Mouse (Mus musculus) embryo, embryonic 10 days (tissue): ENCODE data around the gene Padi1.

Source experiments
- DNase-seq: peaks from one replicate; pipeline ENCODE4 v3.0.0-alpha.2; 2015; ENCODE audit warnings: low spot score

The Padi1 gene

DNA sequence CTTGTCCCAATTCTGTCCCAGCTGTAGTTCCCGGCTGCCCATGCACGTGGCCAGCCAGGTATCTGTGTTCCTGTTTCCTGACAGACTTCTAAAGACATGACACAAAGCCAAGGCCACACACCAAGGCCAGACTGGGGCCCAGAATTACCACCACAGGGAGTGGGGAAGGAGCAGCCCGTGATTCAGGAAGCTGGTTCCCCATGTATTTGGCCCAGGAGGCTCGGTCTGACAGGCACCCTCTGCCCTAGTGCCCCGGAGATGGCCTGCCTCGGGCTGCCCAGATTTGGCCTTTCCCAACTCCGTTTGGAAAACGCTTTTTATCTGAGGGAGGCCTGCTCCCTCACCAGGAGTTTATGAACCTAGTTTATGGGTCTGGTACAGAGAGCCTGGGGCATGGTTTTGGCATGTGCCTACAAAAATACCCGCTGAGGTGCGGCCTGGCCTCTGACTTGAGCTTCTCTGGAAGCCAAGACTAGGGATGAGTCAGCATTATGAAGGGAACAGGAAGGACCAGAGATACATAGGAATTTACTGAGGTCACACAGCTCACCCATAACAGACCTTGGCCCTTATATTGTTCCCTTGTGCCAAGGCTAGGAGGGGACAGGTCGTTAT lies 16.6 kb upstream of the Padi1 start:
- DNase-seq = no peak

DNA sequence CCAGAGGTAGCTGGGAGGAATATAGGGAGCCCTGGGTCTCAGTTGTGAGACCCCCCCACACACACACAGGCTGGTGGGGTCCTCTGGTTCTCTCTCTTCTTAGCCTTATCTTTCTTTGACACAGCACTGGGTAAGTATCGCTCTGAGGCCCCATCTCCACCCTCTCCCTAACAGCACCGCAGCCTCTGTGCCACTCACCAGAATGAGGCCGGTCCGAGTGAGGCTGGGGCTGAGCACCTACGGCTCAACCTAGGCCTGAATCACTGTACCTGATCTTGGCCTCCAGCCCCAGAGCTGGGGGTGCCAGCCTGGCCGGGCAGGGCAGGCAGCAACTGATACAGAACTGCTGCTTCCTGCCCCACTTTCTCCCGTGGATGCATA lies 15.2 kb upstream of the Padi1 start:
- no peak for DNase-seq

- no peak for DNase-seq
Measured at GRCm38 (mm10) chr4:140860125-140860766, 14.7 kb upstream of the Padi1 start.

DNA sequence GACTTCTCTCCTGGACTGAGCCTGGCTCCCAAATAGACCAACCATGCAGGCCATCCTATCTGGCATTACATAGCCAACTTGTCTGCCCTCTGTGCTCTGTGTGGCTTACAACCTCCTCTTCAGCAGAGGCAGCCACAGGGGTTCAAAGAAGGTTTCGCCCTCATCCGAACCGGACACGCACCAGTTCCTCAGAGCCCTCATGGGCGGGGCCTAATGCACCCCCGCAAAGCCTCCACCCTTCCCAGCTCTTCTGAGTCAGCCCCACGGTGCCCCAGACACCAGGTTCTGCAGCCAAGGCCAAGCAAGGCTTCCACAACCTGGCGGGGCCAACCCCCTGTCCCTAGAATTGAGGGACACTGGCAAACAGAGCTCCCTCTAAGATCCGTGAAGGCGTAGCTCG lies 13.7 kb upstream of the Padi1 start:
- DNase-seq = no peak

- DNase-seq = no peak
Measured at GRCm38 (mm10) chr4:140857813-140858212, 12.2 kb upstream of the Padi1 start.

DNA sequence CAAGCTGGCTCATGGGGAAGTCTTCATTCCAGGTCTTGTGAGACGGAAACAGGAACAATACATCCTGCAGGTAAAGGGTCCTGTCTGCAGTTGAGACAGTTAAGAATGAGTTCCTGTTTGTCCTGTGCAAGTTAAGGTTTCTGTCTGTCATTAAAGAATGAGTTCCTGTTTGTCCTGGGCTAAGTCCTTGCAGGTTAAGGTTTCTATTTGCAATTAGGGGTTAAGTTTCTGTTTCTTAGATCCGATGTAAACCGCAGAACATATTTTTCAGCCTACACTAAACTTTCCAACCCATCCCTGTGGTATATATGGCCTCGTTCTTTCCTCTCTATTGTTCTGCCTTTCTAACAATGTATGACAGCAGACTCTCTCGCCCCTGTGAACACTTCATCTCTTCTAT lies 11.5 kb upstream of the Padi1 start:
- DNase-seq = no peak

DNA sequence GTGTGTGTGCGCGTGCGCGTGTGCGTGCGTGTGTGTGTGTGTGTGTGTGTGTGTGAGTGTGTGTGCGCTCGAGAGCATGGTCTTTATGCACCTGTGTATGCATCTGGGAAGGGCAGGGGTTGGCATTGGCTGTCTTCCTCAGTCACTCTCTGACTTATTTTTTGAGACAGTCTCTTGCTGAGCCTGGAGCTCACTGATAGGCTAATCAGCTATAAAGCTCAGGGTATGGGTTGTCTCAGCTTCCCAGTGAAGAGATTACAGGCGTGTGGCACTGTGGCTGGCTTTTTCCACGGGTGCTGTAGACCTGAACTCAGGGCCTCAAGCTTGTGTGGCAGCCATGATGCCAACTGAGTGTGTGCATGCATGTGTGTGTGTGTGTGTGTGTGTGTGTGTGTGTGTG lies 9.6 kb upstream of the Padi1 start:
- DNase-seq = no peak

- no peak for DNase-seq
Measured at GRCm38 (mm10) chr4:140854455-140854864, 8.9 kb upstream of the Padi1 start.

- DNase-seq = no peak
Measured at GRCm38 (mm10) chr4:140853626-140854025, 8.0 kb upstream of the Padi1 start.

GRCm38 (mm10) chr4:140849310-140849709 lies 3.7 kb upstream of the Padi1 start:
- peak; percentile 14 for DNase-seq

DNA sequence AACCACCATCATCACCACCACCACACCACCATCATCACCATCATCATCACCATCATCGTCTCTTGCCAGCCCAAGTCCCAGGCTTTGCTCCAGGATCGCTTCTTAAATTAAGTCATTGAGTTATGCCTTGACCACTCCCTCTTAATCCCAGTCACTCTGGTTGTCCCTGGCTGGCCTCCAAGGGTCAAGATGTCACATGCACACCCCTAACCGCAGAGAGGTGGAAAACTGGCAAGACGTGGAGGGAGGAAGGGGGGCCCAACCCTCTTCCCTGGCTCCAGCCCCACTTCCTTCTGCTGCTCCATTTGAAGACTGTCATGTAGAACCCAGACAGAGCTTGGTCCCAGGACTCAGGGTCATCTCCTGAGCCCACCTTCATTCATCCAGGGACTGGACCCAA lies 587 bp downstream of the Padi1 start:
- no peak for DNase-seq

DNA sequence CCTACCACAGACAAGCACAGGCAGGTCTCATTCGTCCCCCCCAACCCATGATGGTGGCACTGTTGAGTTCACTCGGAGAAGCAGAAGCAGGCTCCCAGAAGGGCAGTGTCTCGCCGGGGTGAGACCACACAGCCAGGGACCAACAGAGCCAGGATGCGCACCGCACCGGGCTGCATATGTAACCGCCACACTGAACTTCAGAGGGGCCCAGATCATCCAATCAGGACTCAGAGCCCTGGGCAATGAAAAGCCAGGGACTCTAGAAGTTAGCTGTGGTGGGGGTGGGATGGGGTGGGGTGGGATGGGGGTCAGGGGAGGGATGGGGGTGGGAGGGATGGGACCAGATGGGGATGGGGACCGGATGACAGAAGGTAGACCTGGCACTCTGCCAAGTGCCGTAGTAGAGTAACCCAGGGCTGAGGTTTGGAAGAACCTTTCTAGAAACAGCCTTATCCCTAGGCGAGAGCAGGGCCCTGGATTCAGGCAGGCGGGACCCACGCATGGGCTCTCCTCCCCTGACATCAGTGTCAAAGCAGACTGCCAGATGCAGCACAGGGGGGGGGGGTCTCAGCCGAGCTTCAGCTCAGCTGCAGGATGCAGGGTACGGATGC lies 1.8 kb downstream of the Padi1 start:
- DNase-seq = no peak

- DNase-seq = no peak
Measured at GRCm38 (mm10) chr4:140842909-140843308, 2.7 kb downstream of the Padi1 start.

DNA sequence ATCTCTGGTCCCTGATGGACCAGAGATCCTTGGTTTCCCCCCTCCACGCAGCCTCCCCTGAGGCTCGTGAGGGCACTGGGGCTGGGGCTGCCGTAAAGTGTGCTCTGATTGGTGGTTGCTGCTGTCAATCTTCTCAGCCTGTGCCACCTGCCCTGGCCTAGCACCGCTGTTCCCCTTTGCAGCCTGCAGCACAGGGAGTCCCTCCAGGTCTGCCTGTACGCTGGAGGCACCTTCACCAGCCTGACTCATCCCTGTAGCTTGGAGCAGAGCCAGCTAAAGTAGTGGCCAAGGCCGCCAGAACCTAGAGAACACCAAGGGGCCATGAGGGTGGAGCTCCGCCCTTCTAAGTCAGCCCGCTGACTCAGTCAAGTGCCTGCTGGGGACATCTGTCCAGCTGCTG lies 7.7 kb downstream of the Padi1 start:
- DNase-seq = peak; percentile 68

DNA sequence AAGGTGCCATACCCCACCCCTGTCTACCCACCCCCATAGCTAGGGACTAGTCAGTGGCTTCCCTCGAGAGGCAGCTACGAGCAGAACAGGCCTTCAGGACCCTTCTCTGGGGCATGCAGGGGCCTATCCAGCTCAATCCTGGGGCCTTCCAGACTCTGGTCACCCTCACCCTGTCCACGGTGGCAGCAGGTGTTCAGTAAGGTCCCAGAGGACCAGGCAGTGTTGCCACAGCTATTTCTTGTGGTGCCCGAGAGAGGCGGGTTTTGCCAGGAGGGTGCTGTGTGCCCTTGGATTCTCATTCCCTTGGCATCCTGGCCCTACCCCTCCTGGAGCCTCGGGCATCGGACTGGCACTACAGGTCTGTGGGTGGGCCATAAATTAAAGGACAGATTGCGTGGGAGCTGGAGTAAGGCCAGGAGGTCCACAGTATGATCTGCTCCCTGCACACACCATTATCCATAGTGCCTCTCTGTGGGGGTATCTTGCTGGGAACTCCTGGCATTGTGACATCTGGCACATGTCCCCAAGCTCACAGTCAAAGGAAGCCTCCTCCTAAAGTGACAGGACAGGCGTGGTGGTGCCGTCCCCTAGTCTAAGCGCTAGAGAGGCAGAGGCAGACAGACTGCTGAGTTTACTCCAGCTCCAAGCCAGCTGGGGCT lies 9.2 kb downstream of the Padi1 start:
- DNase-seq = no peak

- DNase-seq = peak; percentile 58
Measured at GRCm38 (mm10) chr4:140835682-140836081, 9.9 kb downstream of the Padi1 start.

GRCm38 (mm10) chr4:140834327-140834934 lies 11.1 kb downstream of the Padi1 start:
- DNase-seq = no peak

GRCm38 (mm10) chr4:140832821-140833220 lies 12.8 kb downstream of the Padi1 start:
- no peak for DNase-seq

DNA sequence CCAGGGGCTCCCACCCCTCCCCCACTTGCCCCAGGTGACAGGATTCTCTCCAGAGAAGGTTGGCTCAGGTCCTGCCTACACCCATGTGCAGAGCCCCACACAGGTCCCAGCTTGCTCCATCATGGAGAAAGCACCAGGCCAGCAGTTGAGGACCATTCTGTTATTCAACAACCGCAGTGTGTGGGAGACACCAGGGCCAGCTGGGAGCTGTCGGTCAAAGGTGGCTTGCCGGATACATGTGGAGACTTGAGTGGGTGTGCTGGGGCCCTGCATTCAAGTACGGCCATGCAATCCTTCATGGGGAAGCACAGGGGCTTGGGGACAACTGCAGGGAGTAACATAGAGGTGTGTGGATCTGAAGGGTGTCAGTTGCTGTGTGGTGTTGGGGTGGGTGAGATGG lies 13.8 kb downstream of the Padi1 start:
- DNase-seq = no peak

DNA sequence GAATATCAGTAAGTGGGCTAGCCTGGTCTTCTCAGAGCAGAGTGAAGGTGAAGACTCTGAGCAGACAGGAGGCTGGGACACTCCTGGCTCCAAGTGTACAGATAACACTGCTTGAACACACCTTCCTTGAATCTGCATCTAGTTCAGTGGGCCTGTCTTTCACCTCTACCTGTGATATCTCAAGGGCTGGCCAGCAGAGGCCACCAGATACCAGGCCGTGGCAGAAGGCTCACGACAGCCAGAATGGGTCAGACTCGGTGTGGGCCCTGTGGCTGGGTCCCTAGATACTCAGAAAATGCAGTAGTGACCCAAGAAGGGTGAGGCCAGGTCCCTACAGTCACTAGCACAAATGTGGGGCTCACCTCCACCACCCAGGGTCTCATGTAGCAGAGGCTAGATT lies 18.3 kb downstream of the Padi1 start:
- no peak for DNase-seq

DNA sequence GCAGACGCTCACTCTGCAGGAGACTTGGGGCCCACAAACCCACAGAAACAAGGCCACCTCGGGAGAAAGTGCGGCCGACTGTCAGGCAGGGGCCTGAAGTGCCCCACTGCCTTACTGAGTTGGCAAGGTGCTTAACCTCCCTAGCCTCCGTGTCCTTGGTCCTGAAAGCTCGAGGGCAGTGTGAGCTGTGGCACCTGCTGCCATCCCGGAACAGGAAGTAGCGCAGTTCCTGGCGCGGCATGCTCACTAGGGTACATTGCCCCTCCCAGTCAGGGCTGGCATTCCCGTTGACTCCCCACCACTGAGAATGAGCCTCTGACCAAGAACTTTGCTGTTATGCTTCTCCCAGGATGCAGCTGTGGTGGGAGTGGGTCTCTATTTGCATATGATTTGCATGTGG lies 19.6 kb downstream of the Padi1 start:
- DNase-seq = no peak

DNA sequence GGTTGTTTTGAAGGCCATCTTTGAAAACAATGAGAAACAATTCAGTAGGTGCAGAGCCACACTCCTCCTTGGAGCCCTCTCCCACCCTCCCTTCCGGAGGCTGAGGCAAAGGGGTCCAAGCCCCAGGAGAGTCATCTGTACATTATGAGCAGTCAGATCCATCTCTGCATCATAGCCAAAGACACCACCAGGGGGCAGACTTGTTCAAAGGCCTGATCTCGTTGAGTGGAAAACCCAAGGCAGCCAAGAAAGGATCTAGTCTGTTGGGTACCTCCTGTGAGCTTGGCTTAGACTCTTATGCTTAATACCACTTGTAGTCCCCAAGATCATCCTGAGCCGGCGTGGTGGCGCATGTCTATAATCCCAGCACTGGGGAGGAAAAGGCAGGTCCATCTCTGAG lies 23.6 kb downstream of the Padi1 start:
- DNase-seq = peak; percentile 52

GRCm38 (mm10) chr4:140817413-140817812 lies 28.2 kb downstream of the Padi1 start:
- DNase-seq = no peak
